Mouse (Mus musculus): ENCODE results near the gene Fam92a. TPM values are rescaled to one million over a fixed set of nuclear protein-coding genes. Genes with fewer than 3 reads are reported as not detected.
"Not testable (repeated sequence)": the region's sequence is repeated elsewhere in the genome, so short reads cannot be mapped to it uniquely, and the experiment has no call there.

Gene Fam92a
- polyA plus RNA-seq (2012; fragmentation: generic; extraction: Trizol) = 22.9 TPM
- long read RNA-seq, experiment 1, partial matches to known transcripts = 2 of 20 reads
- long read RNA-seq, experiment 1, other reads (novel, unspliced or antisense) = 15 of 20 reads
- long read RNA-seq, experiment 2, partial matches to known transcripts = 4 of 13 reads
- long read RNA-seq, experiment 2, other reads (novel, unspliced or antisense) = 6 of 13 reads

DNA sequence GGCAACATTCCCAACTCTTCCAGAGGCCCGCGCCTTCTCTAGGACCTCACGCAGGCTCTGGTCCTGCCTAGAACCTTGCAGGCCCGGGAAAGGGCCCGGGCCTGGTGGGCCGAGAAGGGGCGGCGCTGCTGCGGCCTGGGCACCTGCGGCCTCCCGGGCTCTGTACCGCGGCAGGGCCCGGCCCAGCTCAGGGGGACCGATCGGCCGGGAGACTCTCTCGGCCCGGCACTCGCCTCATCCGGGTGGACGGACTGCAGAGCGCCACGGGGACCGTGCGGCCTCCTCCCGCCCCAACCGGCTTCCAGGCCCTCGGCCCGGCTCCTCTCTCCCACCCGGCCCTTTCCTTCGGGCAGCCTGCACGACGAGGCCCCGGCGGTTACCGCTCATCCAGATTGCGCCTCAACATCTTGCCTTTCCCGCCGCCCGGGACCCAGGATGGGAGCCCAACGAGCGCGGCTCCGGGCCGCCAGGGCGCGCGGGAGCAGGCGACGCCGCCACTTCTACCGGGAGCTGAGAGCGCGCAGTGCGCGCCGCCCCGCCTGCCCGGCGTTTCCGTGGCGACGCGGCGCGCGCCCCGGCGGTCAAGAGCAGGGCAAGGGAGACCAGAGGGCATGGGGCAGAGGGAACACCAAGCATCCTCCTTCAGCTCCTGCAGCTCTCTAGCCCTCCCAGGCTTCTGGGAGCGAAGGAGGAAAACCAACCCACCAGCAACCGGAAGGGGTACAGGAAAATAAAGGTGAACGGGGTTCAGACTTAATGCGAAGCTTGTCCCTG is at the start of gene Fam92a:
Gene Fam92a, minus strand, starts transcription at position 698 of the 774 bp plus-strand sequence.
- H3K4me3 ChIP-seq (ENCODE audit: insufficient read depth, poor library complexity, severe bottlenecking) = peak within 1 kb of the TSS; percentile 55
- peaks cover 14% of the 10 kb centered on the region for H3K79me2 ChIP-seq (ENCODE audit: control insufficient read depth, insufficient read depth)
- no peaks in the 10 kb centered on the region for H3K27me3 ChIP-seq (ENCODE audit: control insufficient read depth, insufficient read depth, insufficient read length)
- peak within 1 kb of the TSS; percentile 97 for H3ac ChIP-seq (ENCODE audit: control insufficient read depth, insufficient read length, low read depth)
- H3K36me3 ChIP-seq (ENCODE audit: control insufficient read depth, insufficient read depth) = peaks cover 35% of the 10 kb centered on the region
- H3K79me3 ChIP-seq (ENCODE audit: low read depth) = peaks cover 9% of the 10 kb centered on the region
- TF ChIP-seq USF1 (IDR thresholded peaks at IDR 0.05; ENCODE audit: low read depth) (no peak), MAX (IDR thresholded peaks at IDR 0.05) (peak; percentile 46)

GRCm38 (mm10) chr4:12178992-12179391 is 7.2 kb upstream of the Fam92a start:
- Histone ChIP-seq H3K27me3 (ENCODE audit: control insufficient read depth, insufficient read depth, insufficient read length) (peaks cover 7% of the 10 kb centered on the region), H3K36me3 (ENCODE audit: control insufficient read depth, insufficient read depth) (no peaks in the 10 kb centered on the region), H3K79me2 (ENCODE audit: control insufficient read depth, insufficient read depth) (no peaks in the 10 kb centered on the region), H3ac (ENCODE audit: control insufficient read depth, insufficient read length, low read depth) (no peak overlapping the region), H3K4me3 (ENCODE audit: insufficient read depth, poor library complexity, severe bottlenecking) (no peak overlapping the region), H3K79me3 (ENCODE audit: low read depth) (no peaks in the 10 kb centered on the region)
- TF ChIP-seq MYOD1 (IDR thresholded peaks at IDR 0.05; ENCODE audit: control insufficient read depth, insufficient read length, low read depth) (no peak), CEBPB (IDR thresholded peaks at IDR 0.05; ENCODE audit: low read depth) (no peak), MYOG (IDR thresholded peaks at IDR 0.05; ENCODE audit: control insufficient read depth, extremely low read depth, insufficient read length) (no peak), USF1 (IDR thresholded peaks at IDR 0.05; ENCODE audit: low read depth) (no peak), MAX (IDR thresholded peaks at IDR 0.05) (no peak), CTCF (IDR thresholded peaks at IDR 0.05; ENCODE audit: control insufficient read depth, insufficient read depth, insufficient read length) (no peak), FOSL1 (IDR thresholded peaks at IDR 0.05; ENCODE audit: insufficient read depth, low read length, poor library complexity, severe bottlenecking) (no peak)

DNA sequence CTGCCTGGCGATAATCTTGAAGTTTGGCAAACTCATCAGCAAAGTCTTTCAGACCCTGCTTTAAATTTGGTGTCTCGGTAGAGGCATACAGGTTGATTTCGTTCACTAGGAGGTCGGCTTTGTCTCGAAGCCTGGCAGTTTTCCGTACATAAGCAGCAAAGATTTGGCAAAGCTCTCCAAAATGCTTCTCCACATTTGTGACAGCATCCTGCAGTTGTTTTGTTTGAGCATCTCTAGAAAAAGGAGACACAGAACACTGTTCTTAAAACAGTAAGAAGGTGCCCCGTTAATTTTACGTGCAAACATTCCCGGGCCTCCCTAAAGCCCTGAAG is 863 bp downstream of the Fam92a start:
- H3K4me3 ChIP-seq (ENCODE audit: insufficient read depth, poor library complexity, severe bottlenecking) = peak overlapping the region; percentile 55
- H3K79me3 ChIP-seq (ENCODE audit: low read depth) = peaks cover 9% of the 10 kb centered on the region
- H3K79me2 ChIP-seq (ENCODE audit: control insufficient read depth, insufficient read depth) = peaks cover 14% of the 10 kb centered on the region
- peak overlapping the region; percentile 97 for H3ac ChIP-seq (ENCODE audit: control insufficient read depth, insufficient read length, low read depth)
- TF ChIP-seq MYOG (IDR thresholded peaks at IDR 0.05; ENCODE audit: control insufficient read depth, extremely low read depth, insufficient read length) (no peak), MYOD1 (IDR thresholded peaks at IDR 0.05; ENCODE audit: control insufficient read depth, insufficient read length, low read depth) (no peak), FOSL1 (IDR thresholded peaks at IDR 0.05; ENCODE audit: insufficient read depth, low read length, poor library complexity, severe bottlenecking) (no peak), USF1 (IDR thresholded peaks at IDR 0.05; ENCODE audit: low read depth) (no peak), CTCF (IDR thresholded peaks at IDR 0.05; ENCODE audit: control insufficient read depth, insufficient read depth, insufficient read length) (no peak), MAX (IDR thresholded peaks at IDR 0.05) (no peak), CEBPB (IDR thresholded peaks at IDR 0.05; ENCODE audit: low read depth) (no peak)
- H3K27me3 ChIP-seq (ENCODE audit: control insufficient read depth, insufficient read depth, insufficient read length) = no peaks in the 10 kb centered on the region
- peaks cover 40% of the 10 kb centered on the region for H3K36me3 ChIP-seq (ENCODE audit: control insufficient read depth, insufficient read depth)

DNA sequence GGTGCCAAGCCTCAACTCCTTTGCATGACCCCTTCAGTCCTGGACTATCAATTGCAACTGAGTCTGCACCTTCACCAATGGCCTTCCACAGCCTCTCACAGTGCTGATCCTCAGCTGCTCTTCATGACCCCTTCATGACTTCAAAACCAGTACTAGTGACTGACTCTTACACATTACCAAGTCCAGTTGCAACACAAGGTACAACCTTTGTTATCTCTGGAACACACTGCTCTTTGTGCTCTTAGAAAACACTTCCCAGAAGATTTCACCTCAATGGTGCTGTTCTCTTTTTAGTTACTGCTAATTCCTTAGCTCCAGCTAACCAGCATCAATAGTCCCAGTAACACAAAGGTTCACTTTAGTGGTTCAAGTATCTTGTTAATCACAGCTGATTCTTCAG is 24.2 kb downstream of the Fam92a start:
- Histone ChIP-seq H3ac (ENCODE audit: control insufficient read depth, insufficient read length, low read depth) (no peak overlapping the region), H3K36me3 (ENCODE audit: control insufficient read depth, insufficient read depth) (no peaks in the 10 kb centered on the region), H3K79me3 (ENCODE audit: low read depth) (no peaks in the 10 kb centered on the region), H3K79me2 (ENCODE audit: control insufficient read depth, insufficient read depth) (no peaks in the 10 kb centered on the region), H3K27me3 (ENCODE audit: control insufficient read depth, insufficient read depth, insufficient read length) (no peaks in the 10 kb centered on the region), H3K4me3 (ENCODE audit: insufficient read depth, poor library complexity, severe bottlenecking) (no peak overlapping the region)
- TF ChIP-seq MAX (IDR thresholded peaks at IDR 0.05) (no peak), MYOG (IDR thresholded peaks at IDR 0.05; ENCODE audit: control insufficient read depth, extremely low read depth, insufficient read length) (no peak), CEBPB (IDR thresholded peaks at IDR 0.05; ENCODE audit: low read depth) (no peak), MYOD1 (IDR thresholded peaks at IDR 0.05; ENCODE audit: control insufficient read depth, insufficient read length, low read depth) (no peak), CTCF (IDR thresholded peaks at IDR 0.05; ENCODE audit: control insufficient read depth, insufficient read depth, insufficient read length) (no peak), FOSL1 (IDR thresholded peaks at IDR 0.05; ENCODE audit: insufficient read depth, low read length, poor library complexity, severe bottlenecking) (no peak), USF1 (IDR thresholded peaks at IDR 0.05; ENCODE audit: low read depth) (no peak)

GRCm38 (mm10) chr4:12141516-12141915 is 30.3 kb downstream of the Fam92a start:
- not testable (repeated sequence) for H3K27me3 ChIP-seq (ENCODE audit: control insufficient read depth, insufficient read depth, insufficient read length)

DNA sequence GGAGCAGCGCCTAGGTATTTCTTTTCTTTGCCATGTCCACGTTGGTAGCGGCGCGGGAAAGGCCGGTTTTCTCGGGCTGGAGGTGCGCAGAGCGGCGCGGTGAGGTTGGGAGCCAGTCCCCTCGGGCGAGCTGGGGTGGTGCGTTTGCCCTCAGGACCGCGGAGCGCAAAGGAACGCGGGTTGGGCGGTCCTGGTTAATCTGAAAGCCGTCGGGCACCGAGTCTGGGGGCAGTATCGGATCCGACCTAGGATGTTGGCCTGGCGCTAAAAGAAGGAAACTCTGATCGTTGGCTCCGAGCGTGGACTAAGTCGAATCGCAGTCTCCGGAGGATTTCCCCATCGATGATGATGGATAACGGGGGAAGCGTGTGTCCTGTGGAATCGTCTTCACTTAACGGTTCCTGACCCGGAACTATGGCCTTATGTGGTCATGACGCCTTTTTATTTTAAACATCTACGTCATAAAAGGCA is 31.2 kb downstream of the Fam92a start:
- not testable (repeated sequence) for H3K4me3 ChIP-seq (ENCODE audit: insufficient read depth, poor library complexity, severe bottlenecking); H3K79me2 ChIP-seq (ENCODE audit: control insufficient read depth, insufficient read depth); H3ac ChIP-seq (ENCODE audit: control insufficient read depth, insufficient read length, low read depth)

More at GRCm38 (mm10) chr4:12141516-12141915, 30.3 kb downstream of the Fam92a start:
- H3K79me3 ChIP-seq (ENCODE audit: low read depth); H3K4me3 ChIP-seq (ENCODE audit: insufficient read depth, poor library complexity, severe bottlenecking); H3K79me2 ChIP-seq (ENCODE audit: control insufficient read depth, insufficient read depth); H3ac ChIP-seq (ENCODE audit: control insufficient read depth, insufficient read length, low read depth); H3K36me3 ChIP-seq (ENCODE audit: control insufficient read depth, insufficient read depth): not testable (repeated sequence)

GRCm38 (mm10) chr4:12140141-12140567 is 31.7 kb downstream of the Fam92a start, which contains the start of gene Rbm12b1:
Rbm12b1 (plus strand) TSS chr4:12140264.
- H3K4me3 ChIP-seq (ENCODE audit: insufficient read depth, poor library complexity, severe bottlenecking); H3K27me3 ChIP-seq (ENCODE audit: control insufficient read depth, insufficient read depth, insufficient read length); H3K36me3 ChIP-seq (ENCODE audit: control insufficient read depth, insufficient read depth); H3K79me2 ChIP-seq (ENCODE audit: control insufficient read depth, insufficient read depth); H3ac ChIP-seq (ENCODE audit: control insufficient read depth, insufficient read length, low read depth); H3K79me3 ChIP-seq (ENCODE audit: low read depth): not testable (repeated sequence)

More for the DNA sequence above, 31.2 kb downstream of the Fam92a start:
- not testable (repeated sequence) for H3K27me3 ChIP-seq (ENCODE audit: control insufficient read depth, insufficient read depth, insufficient read length); H3K79me3 ChIP-seq (ENCODE audit: low read depth); H3K36me3 ChIP-seq (ENCODE audit: control insufficient read depth, insufficient read depth)

Measured in C2C12 (cell line).